Mouse (Mus musculus): ENCODE results near the gene Gm49345.

GRCm38 (mm10) chr13:67674902-67675301 is 37.3 kb upstream of the Gm49345 start:
- TF ChIP-seq POLR2A (IDR thresholded peaks at IDR 0.05; ENCODE audit: control insufficient read depth, extremely low read depth, insufficient read depth, low read length, poor library complexity) (no peak), CTCF (IDR thresholded peaks at IDR 0.05; ENCODE audit: borderline replicate concordance, control insufficient read depth, extremely low read depth, insufficient read depth, low read length, poor library complexity) (no peak)

Data from thymus, adult 2 months (tissue).